In the genomic region with DNA sequence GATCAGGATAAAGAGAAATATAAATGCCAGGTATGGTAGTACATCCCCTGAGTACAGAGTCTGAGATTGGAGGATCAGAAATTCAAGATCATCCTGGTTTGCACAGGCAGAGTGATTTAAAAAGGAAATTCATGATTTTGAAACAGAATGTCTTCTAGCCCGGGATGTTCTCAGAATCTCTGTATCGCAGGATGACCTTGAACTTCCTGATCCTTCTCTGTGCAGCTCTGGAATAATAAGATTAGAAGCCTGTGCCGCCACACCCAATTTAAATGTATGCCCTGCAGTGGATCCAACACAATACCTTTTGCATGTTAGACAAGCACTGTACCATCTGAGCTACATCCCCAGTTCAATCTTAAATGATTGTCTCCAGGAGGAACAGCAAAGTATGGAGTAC, we compare ENCODE assay signal across 14 mouse cellular contexts. TPM values are rescaled to one million over a fixed set of nuclear protein-coding genes. Genes with fewer than 3 reads are reported as not detected.
A peak's percentile ranks its signal among the peaks of the same experiment; 100 is the strongest.
DNase-seq lines count a peak whose midpoint lies in the region; ATAC-seq lines count a peak whose summit lies in the region.
"Had no signal": no experiment of that assay in that cellular context is flagged by ENCODE, and none has a peak within 500 bp of the region (broad histone marks: within the 10 kb centered on the region; RNA-seq: fewer than 3 reads in every experiment).

No protein-coding gene starts in this region.

- H3K36me3 ChIP-seq in neural tube, embryonic 11.5 days (ENCODE audit: control insufficient read depth, insufficient read depth, low read length): no peaks in the 10 kb centered on the region
- H3K36me3 ChIP-seq in forebrain, embryonic 12.5 days (replicated peaks): no peaks in the 10 kb centered on the region
- H3K36me3 ChIP-seq in limb, embryonic 10.5 days: peaks cover 11% of the 10 kb centered on the region

- peak overlapping the region; percentile 49; the same call in 1 of the 2 replicates for H3K4me2 ChIP-seq in neural tube, embryonic 11.5 days (ENCODE audit: low read depth)
- H3K4me2 ChIP-seq in forebrain, embryonic 12.5 days: peak overlapping the region; percentile 52

- H3K4me1 ChIP-seq in neural tube, embryonic 11.5 days (ENCODE audit: control insufficient read depth, insufficient read depth, low read length): peaks cover 3% of the 10 kb centered on the region; the same call in 1 of the 2 replicates
- peaks cover 4% of the 10 kb centered on the region for H3K4me1 ChIP-seq in forebrain, embryonic 12.5 days
- 0 out of 2 replicates have a peak, but pooled peaks cover 4% of the 10 kb centered on the region for H3K4me1 ChIP-seq in limb, embryonic 10.5 days

- no peak overlapping the region for H3K9ac ChIP-seq in neural tube, embryonic 11.5 days (ENCODE audit: low read length)
- no peak overlapping the region for H3K9ac ChIP-seq in forebrain, embryonic 12.5 days

- no peak overlapping the region for H3K4me3 ChIP-seq in neural tube, embryonic 11.5 days (ENCODE audit: low read depth, low read length)
- no peak overlapping the region for H3K4me3 ChIP-seq in forebrain, embryonic 12.5 days (replicated peaks)
- H3K4me3 ChIP-seq in limb, embryonic 10.5 days: peak overlapping the region; percentile 55

- WGBS in neural tube, embryonic 11.5 days: 87% methylated on average over 3 of the region's 3 CpGs
- WGBS in forebrain, embryonic 12.5 days: 79% methylated on average over 3 of the region's 3 CpGs
- 86% methylated on average over 3 of the region's 3 CpGs for WGBS in limb, embryonic 10.5 days

- H3K9me3 ChIP-seq in neural tube, embryonic 11.5 days (ENCODE audit: control insufficient read depth, low read length): no peaks in the 10 kb centered on the region
- no peaks in the 10 kb centered on the region for H3K9me3 ChIP-seq in forebrain, embryonic 12.5 days
- H3K9me3 ChIP-seq in limb, embryonic 10.5 days (replicated peaks): no peaks in the 10 kb centered on the region

- no peaks in the 10 kb centered on the region for H3K27me3 ChIP-seq in neural tube, embryonic 11.5 days (ENCODE audit: control insufficient read depth, insufficient read depth, low read length)
- H3K27me3 ChIP-seq in forebrain, embryonic 12.5 days: no peaks in the 10 kb centered on the region
- H3K27me3 ChIP-seq in limb, embryonic 10.5 days (ENCODE audit: low read depth, poor library complexity, severe bottlenecking): peaks cover 55% of the 10 kb centered on the region

- ATAC-seq in neural tube, embryonic 11.5 days (ENCODE audit: insufficient read depth, low FRiP score, low TSS enrichment): no peak
- ATAC-seq in forebrain, embryonic 12.5 days (ENCODE audit: low FRiP score): no peak
- no peak for ATAC-seq in megakaryocyte-erythroid progenitor cell, adult 5-6 weeks (replicated peaks; ENCODE audit: low FRiP score, low TSS enrichment, poor library complexity, severe bottlenecking)
- no peak for ATAC-seq in granulocyte monocyte progenitor cell, adult 5-6 weeks (replicated peaks; ENCODE audit: poor library complexity, severe bottlenecking)

- no peak overlapping the region for H3K27ac ChIP-seq in neural tube, embryonic 11.5 days (ENCODE audit: low read depth, low read length)
- H3K27ac ChIP-seq in forebrain, embryonic 12.5 days: no peak overlapping the region
- H3K27ac ChIP-seq in limb, embryonic 10.5 days: no peak overlapping the region

- no peak for DNase-seq in neural tube, embryonic 11.5 days (ENCODE audit: low spot score)
- no peak for DNase-seq in neural tube, embryonic 10.5 days (ENCODE audit: extremely low spot score, low spot score)
- DNase-seq in limb, embryonic 10.5 days (ENCODE audit: low spot score): no peak
- no peak for DNase-seq in layer of hippocampus, postnatal 14 days (ENCODE audit: low spot score in 2 of 2)
- DNase-seq: adrenal gland, postnatal 10 days; cerebellum, adult 11 months; embryo, embryonic 11 days; heart, postnatal 4 days; kidney, postnatal 4 days; left cerebral cortex, postnatal 4 days; lung, postnatal 36 days had no signal

RNA-seq across cellular contexts. Expression of a gene that starts 1.7 kb away (rescaled TPM):
- 44.3 and 49.8 TPM in 2 replicates for polyA plus RNA-seq in neural tube, embryonic 11.5 days (2014; fragmentation: Nextera tagmentation; extraction: Ambion mirVana)
- 51.5 and 56.8 TPM in 2 replicates for polyA plus RNA-seq in forebrain, embryonic 12.5 days (2016; fragmentation: Nextera tagmentation; extraction: Ambion mirVana)
- 34.2 and 35.0 TPM in 2 replicates for polyA plus RNA-seq in limb, embryonic 10.5 days (2016; fragmentation: Nextera tagmentation; extraction: Ambion mirVana)
- 100 to 1,000 TPM; 198 to 216 TPM for total RNA-seq in layer of hippocampus, postnatal 14 days (2021)
- total RNA-seq in megakaryocyte-erythroid progenitor cell, adult 5-6 weeks (2014; fragmentation: Nextera tagmentation): 40.8 and 54.2 TPM in 2 replicates
- total RNA-seq in megakaryocyte-erythroid progenitor cell, adult 5-6 weeks (2017): 53.7 and 54.1 TPM in 2 replicates
- total RNA-seq in granulocyte monocyte progenitor cell, adult 5-6 weeks (2014; fragmentation: Nextera tagmentation): 37.0 and 55.5 TPM in 2 replicates
- 46.9 and 47.9 TPM in 2 replicates for total RNA-seq in granulocyte monocyte progenitor cell, adult 5-6 weeks (2017)

RNA-seq across cellular contexts. Expression of a gene that starts 27.2 kb away (rescaled TPM):
- 10.8 and 11.5 TPM in 2 replicates for polyA plus RNA-seq in neural tube, embryonic 11.5 days (2014; fragmentation: Nextera tagmentation; extraction: Ambion mirVana)
- polyA plus RNA-seq in forebrain, embryonic 12.5 days (2016; fragmentation: Nextera tagmentation; extraction: Ambion mirVana): 12.0 and 12.3 TPM in 2 replicates
- 15.3 and 17.0 TPM in 2 replicates for polyA plus RNA-seq in limb, embryonic 10.5 days (2016; fragmentation: Nextera tagmentation; extraction: Ambion mirVana)
- 10 to 100 TPM; 24.4 to 24.6 TPM for total RNA-seq in layer of hippocampus, postnatal 14 days (2021)
- 0.77 and 2.9 TPM in 2 replicates for total RNA-seq in megakaryocyte-erythroid progenitor cell, adult 5-6 weeks (2014; fragmentation: Nextera tagmentation)
- total RNA-seq in megakaryocyte-erythroid progenitor cell, adult 5-6 weeks (2017): 0.23 and 2.8 TPM in 2 replicates
- 2.2 and 3.6 TPM in 2 replicates for total RNA-seq in granulocyte monocyte progenitor cell, adult 5-6 weeks (2014; fragmentation: Nextera tagmentation)
- 0.67 and 3.0 TPM in 2 replicates for total RNA-seq in granulocyte monocyte progenitor cell, adult 5-6 weeks (2017)

Comparison
In these comparisons a context has a peak if more than half of its experiments do, and no peak if none do; other contexts are left out.
1. RNA of a gene that starts 27.2 kb away (total RNA-seq): 24.4 to 24.6 TPM in layer of hippocampus, postnatal 14 days; 0.23 to 2.9 TPM in megakaryocyte-erythroid progenitor cell, adult 5-6 weeks and 0.67 to 3.6 TPM in granulocyte monocyte progenitor cell, adult 5-6 weeks; every median in the first group is over 4 times any median in the second.